Mouse (Mus musculus) spleen, adult 12 weeks (tissue): ENCODE measurements around the gene Cp.
A peak's percentile ranks its signal among the peaks of the same experiment; 100 is the strongest.
"Not testable (repeated sequence)": the region's sequence is repeated elsewhere in the genome, so short reads cannot be mapped to it uniquely, and the experiment has no call there.

Source experiments
- DNase-seq: peaks from one replicate; pipeline ENCODE4 v3.0.0; 2022; ENCODE audit warnings: low spot score

Gene Cp

GRCm38 (mm10) chr3:20007275-20007674, 50.4 kb downstream of the Cp start:
- no peak for DNase-seq

- DNase-seq = no peak
Measured at GRCm38 (mm10) chr3:20007759-20008158, 50.9 kb downstream of the Cp start.

GRCm38 (mm10) chr3:20010464-20010863, 53.6 kb downstream of the Cp start:
- no peak for DNase-seq

- DNase-seq = not testable (repeated sequence)
Measured at GRCm38 (mm10) chr3:20010905-20011304, 54.1 kb downstream of the Cp start.

- no peak for DNase-seq
Measured at GRCm38 (mm10) chr3:20014454-20014853, 57.6 kb downstream of the Cp start.

- DNase-seq = no peak
Measured at GRCm38 (mm10) chr3:20018076-20018475, 61.2 kb downstream of the Cp start.

- DNase-seq = no peak
Measured at GRCm38 (mm10) chr3:20023832-20024231, 67.0 kb downstream of the Cp start.

GRCm38 (mm10) chr3:20026481-20026880, 69.6 kb downstream of the Cp start:
- no peak for DNase-seq

- no peak for DNase-seq
Measured at GRCm38 (mm10) chr3:20026996-20027689, 70.3 kb downstream of the Cp start.

- no peak for DNase-seq
Measured at GRCm38 (mm10) chr3:20027788-20028187, 70.9 kb downstream of the Cp start.

- no peak for DNase-seq
Measured at GRCm38 (mm10) chr3:20028640-20029039, 71.8 kb downstream of the Cp start.

GRCm38 (mm10) chr3:20030807-20031206, 74.0 kb downstream of the Cp start:
- no peak for DNase-seq

- DNase-seq = no peak
Measured at GRCm38 (mm10) chr3:20033761-20034718, 77.2 kb downstream of the Cp start.

- peak; percentile 80 for DNase-seq
Measured at GRCm38 (mm10) chr3:20034719-20035404, 78.0 kb downstream of the Cp start, which contains the start of gene Hps3. Gene Hps3, minus strand, starts transcription at chr3:20035315.

GRCm38 (mm10) chr3:20036069-20036468, 79.2 kb downstream of the Cp start:
- no peak for DNase-seq

- DNase-seq = not testable (repeated sequence)
Measured at GRCm38 (mm10) chr3:20041461-20041860, 84.6 kb downstream of the Cp start.

GRCm38 (mm10) chr3:20044736-20045135, 87.9 kb downstream of the Cp start:
- not testable (repeated sequence) for DNase-seq

GRCm38 (mm10) chr3:20057306-20058196, 100.7 kb downstream of the Cp start, which contains the start of gene Hltf:
Gene Hltf, plus strand, starts transcription at chr3:20057811.
- DNase-seq = peak; percentile 89

GRCm38 (mm10) chr3:20058197-20058541, 101.3 kb downstream of the Cp start:
- DNase-seq = no peak
